Mouse (Mus musculus) heart, postnatal 0 days (tissue): ENCODE measurements around the gene Zfp622. TPM values are rescaled to one million over a fixed set of nuclear protein-coding genes. Genes with fewer than 3 reads are reported as not detected.
"Not testable (repeated sequence)": the region's sequence is repeated elsewhere in the genome, so short reads cannot be mapped to it uniquely, and the experiment has no call there.

ENCODE experiments used
- ATAC-seq: fragments of 200-750 bp; cut with Nextera tagmentation; 2 replicates; pipeline ENCODE4 v1.8.0; 2017; ENCODE audit warnings: low read depth, moderate number of reproducible peaks, moderate library complexity; ENCODE audit not compliant: insufficient read depth
- DNase-seq: peaks from one replicate; pipeline ENCODE4 v3.0.0-alpha.2; 2016; ENCODE audit warnings: low spot score
- H3K27ac ChIP-seq: fragments of 300-500 bp; sonication (generic); 2 replicates; pipeline ENCODE4 v1.5.1; 2014; ENCODE audit warnings: low read depth, mild to moderate bottlenecking
- H3K27me3 ChIP-seq: fragments of 300-500 bp; sonication (generic); 2 replicates; pipeline ENCODE4 v1.6.1; 2014; ENCODE audit warnings: low read length, mixed read lengths; ENCODE audit not compliant: control insufficient read depth, insufficient read depth
- H3K36me3 ChIP-seq: fragments of 300-500 bp; sonication (generic); replicated peaks from 2 replicates; pipeline ENCODE4 v1.6.1; 2014; ENCODE audit warnings: low read length, mixed read lengths; ENCODE audit not compliant: control insufficient read depth, insufficient read depth
- H3K4me1 ChIP-seq: fragments of 300-500 bp; sonication (generic); 2 replicates; pipeline ENCODE4 v1.6.1; 2014; ENCODE audit warnings: antibody characterized with exemption; ENCODE audit not compliant: control insufficient read depth, insufficient read depth
- H3K4me2 ChIP-seq: fragments of 300-500 bp; sonication (generic); 2 replicates; pipeline ENCODE4 v1.6.1; 2014; ENCODE audit warnings: low read depth, mild to moderate bottlenecking, low read length, moderate library complexity
- H3K4me3 ChIP-seq: fragments of 300-500 bp; sonication (generic); 2 replicates; pipeline ENCODE4 v1.5.1; 2014; ENCODE audit warnings: low read depth, low read length
- H3K9ac ChIP-seq: fragments of 300-500 bp; sonication (generic); replicated peaks from 2 replicates; pipeline ENCODE4 v1.6.1; 2014; ENCODE audit warnings: low read depth, low read length, mixed read lengths
- H3K9me3 ChIP-seq: fragments of 300-500 bp; sonication (generic); replicated peaks from 2 replicates; pipeline ENCODE4 v1.6.1; 2016; ENCODE audit warnings: low read length; ENCODE audit not compliant: control insufficient read depth
- CTCF ChIP-seq: IDR thresholded peaks from 2 replicates; pipeline ENCODE4 v1.5.1; 2016; ENCODE audit warnings: antibody characterized with exemption, control low read depth, low read depth
- EP300 ChIP-seq: IDR thresholded peaks from 2 replicates; pipeline ENCODE4 v1.6.1; 2016; ENCODE audit warnings: antibody characterized with exemption, low read depth
- WGBS: fragments of 180-500 bp; shearing (Covaris S2); extraction: QIAGEN DNeasy Blood & Tissue Kit; methylation state at CpG from one replicate; pipeline ENCODE4 v1.1.7; 2014; 5-methylcytosine and 5-hydroxymethylcytosine counted together
- polyA plus RNA-seq: library from polyadenylated mRNA; unstranded; fragments of >200 nt; fragmentation: Nextera tagmentation; extraction: Ambion mirVana; gene quantifications from 2 replicates; pipeline ENCODE4 v1.2.1, GENCODE M21; 2015
- total RNA-seq: library from RNA; depleted of rRNA; stranded (reverse); fragments of >200 nt; gene quantifications from 2 replicates; pipeline ENCODE4 v1.2.3, GENCODE M21; 2014; ENCODE audit warnings: low replicate concordance

Gene Zfp622
- total and polyA plus RNA-seq, 2 experiments from 2014 or later = 9.2 to 11.0 TPM

DNA sequence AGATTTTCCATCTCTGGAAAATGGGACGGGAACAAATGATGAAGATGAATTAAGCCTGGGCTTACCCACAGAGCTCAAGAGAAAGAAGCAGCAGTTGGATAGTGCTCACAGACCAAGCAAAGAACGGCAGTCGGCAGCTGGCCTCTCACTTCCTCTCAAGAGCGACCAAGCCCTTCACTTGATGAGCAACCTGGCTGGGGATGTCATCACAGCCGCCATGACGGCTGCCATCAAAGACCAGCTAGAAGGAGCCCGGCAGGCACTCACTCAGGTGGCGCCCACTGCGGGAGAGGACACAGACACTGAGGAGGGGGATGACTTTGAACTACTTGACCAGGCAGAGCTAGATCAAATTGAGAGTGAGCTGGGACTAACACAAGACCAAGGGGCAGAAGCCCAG, 12.6 kb upstream of the Zfp622 start:
- Histone ChIP-seq H3K4me1 (no peaks in the 10 kb centered on the region), H3K27me3 (no peaks in the 10 kb centered on the region), H3K9me3 (no peaks in the 10 kb centered on the region), H3K27ac (no peak overlapping the region), H3K4me2 (no peak overlapping the region), H3K4me3 (no peak overlapping the region), H3K9ac (no peak overlapping the region), H3K36me3 (peaks cover 39% of the 10 kb centered on the region)
- TF ChIP-seq EP300 (no peak), CTCF (no peak)
- DNase-seq = no peak
- WGBS = 78% methylated on average over 9 of the region's 9 CpGs
- no peak for ATAC-seq

DNA sequence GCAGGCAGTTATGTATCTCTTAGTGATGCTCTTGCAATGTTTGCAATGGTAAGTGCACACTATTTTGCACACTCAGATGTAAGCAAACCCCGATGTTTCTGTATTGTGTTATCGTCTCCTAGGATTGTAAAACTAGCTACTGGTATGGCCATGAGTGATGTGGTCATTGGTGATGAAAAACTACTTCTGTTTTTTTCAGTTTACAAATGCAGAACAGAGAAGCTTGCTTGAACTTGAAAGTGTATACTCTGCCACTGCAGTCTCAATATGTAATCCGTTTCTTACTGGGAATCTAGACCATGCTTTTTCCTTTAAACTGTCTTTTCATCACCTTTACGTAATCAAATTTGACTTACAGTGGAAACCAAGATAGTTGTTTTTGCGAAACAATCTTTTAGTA, 11.4 kb upstream of the Zfp622 start:
- H3K27me3 ChIP-seq = no peaks in the 10 kb centered on the region
- no peak overlapping the region for H3K27ac ChIP-seq
- H3K9me3 ChIP-seq = no peaks in the 10 kb centered on the region
- no peak overlapping the region for H3K9ac ChIP-seq
- no peaks in the 10 kb centered on the region for H3K4me1 ChIP-seq
- H3K4me2 ChIP-seq = no peak overlapping the region
- no peak for TF ChIP-seq EP300
- no peak for TF ChIP-seq CTCF
- DNase-seq = no peak
- no peak for ATAC-seq
- WGBS = 75% methylated on average over 5 of the region's 5 CpGs
- peaks cover 36% of the 10 kb centered on the region for H3K36me3 ChIP-seq
- no peak overlapping the region for H3K4me3 ChIP-seq

DNA sequence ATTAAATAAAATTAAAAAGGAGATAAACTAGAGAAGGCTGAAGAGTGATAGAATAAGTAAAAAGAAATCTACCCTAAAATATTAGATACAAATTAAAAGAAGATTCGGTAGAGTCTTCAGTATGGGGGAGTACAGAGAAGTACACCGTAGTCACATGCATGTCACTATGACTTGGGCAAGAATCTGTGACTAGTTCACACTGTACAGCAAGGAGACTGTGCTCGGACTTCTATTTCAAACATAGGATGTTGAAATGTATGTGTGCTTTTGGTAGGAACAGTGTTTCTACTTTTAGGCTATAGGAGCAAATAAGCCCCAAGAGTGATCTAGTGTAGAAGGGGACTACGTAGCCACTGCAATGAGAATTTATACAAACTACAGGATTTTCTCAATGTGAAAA, 9.8 kb upstream of the Zfp622 start:
- no peaks in the 10 kb centered on the region for H3K27me3 ChIP-seq

DNA sequence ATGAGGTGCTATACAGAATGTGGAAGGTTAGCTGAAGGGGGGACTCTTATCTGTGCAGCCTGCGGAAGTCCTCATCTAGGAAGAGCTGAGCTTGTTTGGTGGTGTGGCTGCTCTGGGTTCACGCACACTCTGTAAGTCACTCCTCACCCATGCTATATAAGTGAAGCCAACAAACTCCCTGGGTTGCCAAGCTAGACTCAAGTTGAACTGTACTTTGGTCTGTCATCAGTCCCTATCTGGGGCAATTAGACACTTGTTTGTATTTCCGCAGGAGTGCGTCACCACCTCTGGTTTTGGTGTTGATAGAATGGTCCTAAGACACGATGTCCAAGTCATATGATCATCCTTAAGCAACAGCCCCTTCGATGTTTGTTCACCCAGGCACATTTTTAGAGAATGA, 8.4 kb upstream of the Zfp622 start:
- ATAC-seq (peak; percentile 68), DNase-seq (peak; percentile 33)
- no peaks in the 10 kb centered on the region for H3K9me3 ChIP-seq
- no peak for TF ChIP-seq CTCF
- no peak for TF ChIP-seq EP300
- peaks cover 23% of the 10 kb centered on the region for H3K36me3 ChIP-seq
- no peaks in the 10 kb centered on the region for H3K27me3 ChIP-seq
- no peak overlapping the region for H3K9ac ChIP-seq
- WGBS = 29% methylated on average over 6 of the region's 6 CpGs
- no peak overlapping the region for H3K27ac ChIP-seq
- no peak overlapping the region for H3K4me2 ChIP-seq
- no peaks in the 10 kb centered on the region for H3K4me1 ChIP-seq
- H3K4me3 ChIP-seq = no peak overlapping the region

More for the DNA sequence above, 9.8 kb upstream of the Zfp622 start:
- Histone ChIP-seq H3K9ac (no peak overlapping the region), H3K36me3 (peaks cover 33% of the 10 kb centered on the region), H3K27ac (no peak overlapping the region), H3K4me2 (no peak overlapping the region), H3K4me1 (no peaks in the 10 kb centered on the region), H3K4me3 (no peak overlapping the region), H3K9me3 (no peaks in the 10 kb centered on the region)
- DNase-seq = no peak
- TF ChIP-seq EP300 = no peak
- TF ChIP-seq CTCF = no peak
- ATAC-seq = no peak
- 84% methylated on average over 4 of the region's 4 CpGs for WGBS

GRCm38 (mm10) chr15:25983614-25984013, 552 bp upstream of the Zfp622 start:
- H3K9me3 ChIP-seq, DNase-seq, ATAC-seq, H3K27me3 ChIP-seq: not testable (repeated sequence)
- peak overlapping the region; percentile 93 for H3K4me2 ChIP-seq
- peak overlapping the region; percentile 96 for H3K27ac ChIP-seq
- peak overlapping the region; percentile 100 for H3K4me3 ChIP-seq
- H3K36me3 ChIP-seq = peaks cover 15% of the 10 kb centered on the region
- 18% methylated on average over 6 of the region's 6 CpGs for WGBS
- peaks cover 15% of the 10 kb centered on the region for H3K4me1 ChIP-seq
- peak overlapping the region; percentile 98; the same call in 1 of the 2 replicates for H3K9ac ChIP-seq

DNA sequence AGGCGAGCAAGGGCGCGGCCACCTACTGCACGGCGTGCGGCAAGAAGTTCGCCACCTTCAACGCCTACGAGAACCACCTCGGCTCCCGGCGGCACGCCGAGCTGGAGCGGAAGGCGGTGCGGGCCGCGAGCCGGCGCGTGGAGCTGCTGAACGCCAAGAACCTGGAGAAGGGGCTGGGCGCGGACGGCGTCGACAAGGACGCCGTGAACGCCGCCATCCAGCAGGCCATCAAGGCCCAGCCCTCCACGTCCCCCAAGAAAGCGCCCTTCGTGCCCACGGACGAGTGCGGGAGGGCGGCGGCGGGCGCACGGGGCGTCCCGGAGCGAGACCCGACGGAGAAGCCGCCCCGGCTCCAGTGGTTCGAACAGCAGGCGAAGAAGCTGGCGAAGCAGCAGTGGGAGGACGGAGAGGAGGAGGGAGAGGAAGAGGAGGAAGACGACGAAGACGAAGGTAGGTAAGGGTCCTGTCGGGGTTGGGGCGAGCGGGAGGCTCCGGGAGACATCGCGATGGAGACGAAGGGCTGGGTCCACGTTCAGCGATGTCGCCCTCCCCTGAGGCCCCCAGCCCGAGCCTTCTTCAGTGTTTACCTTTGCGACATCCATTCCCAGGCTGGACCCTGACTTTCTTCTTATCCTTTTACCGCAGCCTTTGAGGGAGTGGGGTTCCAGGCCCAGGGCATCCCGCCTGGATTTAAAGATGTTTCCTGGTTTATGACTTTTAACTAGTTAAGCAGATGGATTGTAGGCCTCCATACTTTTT, 747 bp downstream of the Zfp622 start:
- H3K36me3 ChIP-seq = peaks cover 23% of the 10 kb centered on the region
- DNase-seq (no peak), ATAC-seq (no peak)
- H3K27me3 ChIP-seq = no peaks in the 10 kb centered on the region
- H3K4me2 ChIP-seq = peak overlapping the region; percentile 93
- H3K9me3 ChIP-seq = no peaks in the 10 kb centered on the region
- H3K4me3 ChIP-seq = peak overlapping the region; percentile 100
- TF ChIP-seq CTCF (no peak), EP300 (no peak)
- H3K27ac ChIP-seq = peak overlapping the region; percentile 96
- WGBS = under 1% methylated on average over 62 of the region's 71 CpGs
- peaks cover 15% of the 10 kb centered on the region for H3K4me1 ChIP-seq
- H3K9ac ChIP-seq = peak overlapping the region; percentile 98
